Comparison of ENCODE assay signal across 12 mouse cellular contexts in genomic region chr1:158748356-158749096, GRCm38 (mm10).
DNase-seq lines count a peak whose midpoint lies in the region; ATAC-seq and TF ChIP-seq lines count a peak whose summit lies in the region.
"Had no signal": no experiment of that assay in that cellular context is flagged by ENCODE, and none has a peak within 500 bp of the region (broad histone marks: within the 10 kb centered on the region; RNA-seq: fewer than 3 reads in every experiment).

No protein-coding gene starts in this region.

- no peaks in the 10 kb centered on the region for H3K36me3 ChIP-seq in forebrain, postnatal 0 days (ENCODE audit: insufficient read depth)
- no peaks in the 10 kb centered on the region for H3K36me3 ChIP-seq in forebrain, embryonic 10.5 days (replicated peaks)
- no peaks in the 10 kb centered on the region for H3K36me3 ChIP-seq in heart, embryonic 12.5 days
- no peaks in the 10 kb centered on the region for H3K36me3 ChIP-seq in midbrain, embryonic 16.5 days (ENCODE audit: control insufficient read depth, insufficient read depth, low read length)
- H3K36me3 ChIP-seq: embryonic facial prominence, embryonic 13.5 days; G1E; hindbrain, embryonic 15.5 days; neural tube, embryonic 12.5 days had no signal

- no peaks in the 10 kb centered on the region for H3K9me3 ChIP-seq in forebrain, postnatal 0 days (ENCODE audit: low read length)
- no peaks in the 10 kb centered on the region for H3K9me3 ChIP-seq in forebrain, embryonic 10.5 days
- no peaks in the 10 kb centered on the region for H3K9me3 ChIP-seq in heart, embryonic 12.5 days (replicated peaks)
- no peaks in the 10 kb centered on the region for H3K9me3 ChIP-seq in midbrain, embryonic 16.5 days (replicated peaks; ENCODE audit: control insufficient read depth, low read length, poor library complexity, severe bottlenecking)
- H3K9me3 ChIP-seq: embryonic facial prominence, embryonic 13.5 days; hindbrain, embryonic 15.5 days; neural tube, embryonic 12.5 days had no signal

- H3K4me1 ChIP-seq in forebrain, postnatal 0 days (ENCODE audit: insufficient read depth) = no peaks in the 10 kb centered on the region
- no peaks in the 10 kb centered on the region for H3K4me1 ChIP-seq in forebrain, embryonic 10.5 days
- H3K4me1 ChIP-seq in heart, embryonic 12.5 days (replicated peaks) = peaks cover 4% of the 10 kb centered on the region; the same call in 1 of the 2 replicates
- no peaks in the 10 kb centered on the region; the same call in 1 of the 2 replicates for H3K4me1 ChIP-seq in midbrain, embryonic 16.5 days (ENCODE audit: control insufficient read depth, insufficient read depth, low read length)
- H3K4me1 ChIP-seq: embryonic facial prominence, embryonic 13.5 days; hindbrain, embryonic 15.5 days had no signal

- H3K27me3 ChIP-seq in forebrain, postnatal 0 days (ENCODE audit: insufficient read depth, low read length) = no peaks in the 10 kb centered on the region
- no peaks in the 10 kb centered on the region for H3K27me3 ChIP-seq in forebrain, embryonic 10.5 days (ENCODE audit: poor library complexity, severe bottlenecking)
- H3K27me3 ChIP-seq in heart, embryonic 12.5 days (replicated peaks) = no peaks in the 10 kb centered on the region
- H3K27me3 ChIP-seq in midbrain, embryonic 16.5 days (ENCODE audit: control insufficient read depth, insufficient read depth, low read depth, low read length) = no peaks in the 10 kb centered on the region
- H3K27me3 ChIP-seq: embryonic facial prominence, embryonic 13.5 days; hindbrain, embryonic 15.5 days; neural tube, embryonic 12.5 days had no signal

- no peak overlapping the region for H3K27ac ChIP-seq in forebrain, postnatal 0 days (ENCODE audit: low read depth, low read length)
- no peak overlapping the region for H3K27ac ChIP-seq in forebrain, embryonic 10.5 days
- no peak overlapping the region for H3K27ac ChIP-seq in heart, embryonic 12.5 days (ENCODE audit: poor library complexity, severe bottlenecking)
- H3K27ac ChIP-seq in midbrain, embryonic 16.5 days (ENCODE audit: low read length) = no peak overlapping the region
- H3K27ac ChIP-seq: embryonic facial prominence, embryonic 13.5 days; hindbrain, embryonic 15.5 days; neural tube, embryonic 12.5 days had no signal

- ATAC-seq in forebrain, postnatal 0 days = peak; percentile 71
- no peak for ATAC-seq in heart, embryonic 12.5 days (ENCODE audit: insufficient number of reproducible peaks, low FRiP score)
- no peak for ATAC-seq in midbrain, embryonic 16.5 days

- WGBS in forebrain, postnatal 0 days = 71% methylated on average over 10 of the region's 10 CpGs
- WGBS in forebrain, embryonic 10.5 days = 86% methylated on average over 10 of the region's 10 CpGs
- WGBS in heart, embryonic 12.5 days = 63% methylated on average over 10 of the region's 10 CpGs
- WGBS in midbrain, embryonic 16.5 days = 76% methylated on average over 10 of the region's 10 CpGs

- no peak overlapping the region for H3K9ac ChIP-seq in forebrain, postnatal 0 days
- no peak overlapping the region for H3K9ac ChIP-seq in heart, embryonic 12.5 days
- no peak overlapping the region for H3K9ac ChIP-seq in midbrain, embryonic 16.5 days (ENCODE audit: low read depth, low read length)
- H3K9ac ChIP-seq: embryonic facial prominence, embryonic 13.5 days; hindbrain, embryonic 15.5 days; neural tube, embryonic 12.5 days had no signal

- DNase-seq in forebrain, postnatal 0 days = peak; percentile 17
- DNase-seq in forebrain, embryonic 10.5 days (ENCODE audit: extremely low spot score, low spot score) = no peak
- DNase-seq in layer of hippocampus, postnatal 10 days (ENCODE audit: low spot score in 2 of 2) = peak; percentile 5 to 16
- no peak for DNase-seq in layer of hippocampus, postnatal 25 days (ENCODE audit: extremely low spot score in 1 of 2, low spot score in 1 of 2)
- DNase-seq in brain, adult 2 months (ENCODE audit: low read depth, low spot score) = peak; percentile 96
- DNase-seq in cerebellum, postnatal 36 days = peak; percentile 56 to 60

- H3K4me2 ChIP-seq in forebrain, postnatal 0 days (ENCODE audit: low read depth) = no peak overlapping the region
- no peak overlapping the region for H3K4me2 ChIP-seq in heart, embryonic 12.5 days
- no peak overlapping the region for H3K4me2 ChIP-seq in midbrain, embryonic 16.5 days (ENCODE audit: low read length)
- H3K4me2 ChIP-seq: embryonic facial prominence, embryonic 13.5 days; hindbrain, embryonic 15.5 days; neural tube, embryonic 12.5 days had no signal

- no peak for TF ChIP-seq CTCF in forebrain, postnatal 0 days (IDR thresholded peaks at IDR 0.05; ENCODE audit: low read depth)

- no peak overlapping the region for H3K4me3 ChIP-seq in forebrain, postnatal 0 days (ENCODE audit: low read depth, low read length)
- no peak overlapping the region for H3K4me3 ChIP-seq in forebrain, embryonic 10.5 days
- H3K4me3 ChIP-seq in heart, embryonic 12.5 days = no peak overlapping the region
- H3K4me3 ChIP-seq in midbrain, embryonic 16.5 days (ENCODE audit: low read depth, low read length) = no peak overlapping the region
- H3K4me3 ChIP-seq: embryonic facial prominence, embryonic 13.5 days; hindbrain, embryonic 15.5 days; neural tube, embryonic 12.5 days had no signal

Comparison
In these comparisons a context has a peak if more than half of its experiments do, and no peak if none do; other contexts are left out.
1. DNase-seq: peak in forebrain, postnatal 0 days (single experiment), layer of hippocampus, postnatal 10 days (2 of 2), brain, adult 2 months (single experiment) and cerebellum, postnatal 36 days (2 of 2); none in forebrain, embryonic 10.5 days (single experiment) and layer of hippocampus, postnatal 25 days (0 of 2).